Mouse (Mus musculus) hematopoietic stem cell, adult 5-6 weeks (primary cell): ENCODE data around the gene Sh3pxd2a. TPM values are rescaled to one million over a fixed set of nuclear protein-coding genes. Genes with fewer than 3 reads are reported as not detected.

ENCODE experiments used
- ATAC-seq, 2 experiments: fragments of 125-278 bp in 1 of 2; replicated peaks in 1 of 2; 2 replicates each; pipeline ENCODE4 v1.8.0; 2016 to 2017; ENCODE audit warnings: inconsistent platforms in 2 of 2, mild to moderate bottlenecking in 2 of 2, moderate number of reproducible peaks in 2 of 2, low read depth in 1 of 2, moderate TSS enrichment in 1 of 2; ENCODE audit not compliant: low FRiP score in 2 of 2, poor library complexity in 2 of 2, severe bottlenecking in 2 of 2, insufficient read depth in 1 of 2, low TSS enrichment in 1 of 2
- total RNA-seq: library from RNA; stranded (forward); fragments of 172-1452, 232-1000 nt; gene quantifications from 2 replicates; pipeline ENCODE4 v1.2.3, GENCODE M21; 2017

Sh3pxd2a gene
- 4.0 and 4.2 TPM in 2 replicates for total RNA-seq

DNA sequence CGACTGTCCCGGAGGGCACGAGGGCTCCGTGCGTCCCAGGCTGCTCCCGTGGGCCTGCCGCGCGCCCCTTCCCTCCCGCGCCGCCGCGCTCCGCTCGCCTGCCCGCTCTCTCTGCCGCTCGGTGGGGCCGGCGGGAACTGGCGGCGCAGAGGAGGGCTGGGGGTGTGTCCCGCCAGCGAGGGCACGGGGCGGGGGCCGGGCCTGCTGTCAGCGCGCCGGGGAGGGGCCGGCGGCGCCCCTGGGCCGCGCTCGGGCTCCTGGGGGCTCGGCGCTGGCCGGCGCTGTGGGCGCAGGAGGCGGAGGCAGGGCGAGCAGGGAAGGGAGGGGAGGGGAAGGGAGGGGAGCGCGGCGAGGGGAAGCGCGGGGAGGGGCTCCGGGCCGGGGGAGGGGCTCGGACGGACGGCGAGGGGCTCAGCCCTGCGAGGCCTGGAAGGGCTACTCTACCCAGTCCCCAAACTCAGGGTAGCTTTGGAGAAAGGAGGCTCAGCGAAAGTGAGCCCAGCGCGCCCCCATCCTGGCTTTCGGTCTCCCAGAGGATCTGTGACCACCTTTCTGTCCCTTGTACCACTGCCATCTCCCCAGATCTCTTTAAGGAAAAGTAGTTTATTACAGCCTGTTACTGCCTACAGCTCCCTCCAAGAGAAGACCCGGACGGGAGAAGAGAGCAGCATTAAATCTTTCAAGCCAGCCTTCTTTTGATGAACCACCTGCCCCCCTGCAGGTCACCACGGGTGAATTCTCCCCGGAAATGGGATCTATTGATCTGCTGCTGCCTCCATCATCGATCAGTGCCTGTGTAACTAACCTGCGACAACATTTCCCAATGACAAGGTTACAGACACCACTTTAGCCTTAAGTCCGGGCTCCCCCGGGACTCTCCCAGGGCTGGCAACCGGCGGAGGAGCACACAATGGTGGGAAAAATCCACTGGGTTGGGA, at the start of gene Sh3pxd2a:
Gene Sh3pxd2a, minus strand, starts transcription at position 98 of the 938 bp plus-strand sequence.
- peak; percentile 19 to 24; a peak in 3 of 4 replicates for ATAC-seq

DNA sequence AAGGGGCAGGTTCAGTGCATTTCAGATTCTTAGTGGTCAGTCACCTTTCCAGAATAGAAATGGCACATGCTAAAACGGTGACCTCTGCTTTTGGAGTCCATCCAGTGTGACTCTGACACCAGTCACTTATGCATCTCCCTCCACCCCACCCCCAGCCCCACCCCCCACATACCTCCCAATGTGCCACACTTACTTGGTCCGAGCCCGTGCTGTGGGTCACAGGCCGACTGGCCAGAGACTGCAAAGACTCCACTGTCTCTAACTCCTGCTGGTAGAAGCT, 49.4 kb upstream of the Sh3pxd2a start:
- ATAC-seq, result no peak

DNA sequence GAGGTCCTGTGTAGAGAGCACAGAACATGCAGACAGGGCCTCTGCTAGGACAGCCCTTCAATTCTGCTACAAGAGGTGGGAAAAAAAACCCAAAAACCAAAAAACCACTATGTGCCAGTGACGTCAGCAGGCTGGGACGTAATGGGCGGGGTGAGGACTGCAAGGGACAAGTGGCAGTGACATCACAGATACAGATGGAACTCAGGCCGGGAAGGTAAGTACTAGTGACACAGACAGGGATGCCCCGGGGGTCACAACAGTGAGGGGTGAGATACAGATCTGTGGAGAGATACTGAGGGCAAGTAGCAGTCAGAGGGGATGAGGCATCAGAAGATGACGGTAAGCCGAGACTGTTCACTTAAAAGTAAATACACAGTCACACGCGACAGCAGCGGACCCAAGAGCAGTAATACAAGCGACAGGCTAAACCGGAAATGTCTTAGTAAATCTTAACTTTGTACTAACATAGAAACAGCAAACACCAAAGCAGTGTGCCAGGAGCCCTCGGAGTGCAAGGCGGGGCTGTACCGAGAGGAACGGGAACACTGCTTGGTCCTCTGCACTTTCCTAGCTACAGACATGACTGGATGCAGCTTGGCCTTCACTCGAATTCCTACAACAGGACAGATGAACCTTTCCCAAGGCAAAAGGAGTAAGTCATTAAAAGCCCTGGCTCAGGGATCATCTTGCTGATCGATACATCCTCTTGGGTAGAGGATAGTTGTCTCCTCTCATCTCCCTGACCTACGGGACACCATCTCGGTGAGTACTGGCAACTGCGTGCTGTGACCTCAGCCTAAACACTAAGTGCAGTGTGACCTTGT, 48.8 kb upstream of the Sh3pxd2a start:
- ATAC-seq, result no peak

DNA sequence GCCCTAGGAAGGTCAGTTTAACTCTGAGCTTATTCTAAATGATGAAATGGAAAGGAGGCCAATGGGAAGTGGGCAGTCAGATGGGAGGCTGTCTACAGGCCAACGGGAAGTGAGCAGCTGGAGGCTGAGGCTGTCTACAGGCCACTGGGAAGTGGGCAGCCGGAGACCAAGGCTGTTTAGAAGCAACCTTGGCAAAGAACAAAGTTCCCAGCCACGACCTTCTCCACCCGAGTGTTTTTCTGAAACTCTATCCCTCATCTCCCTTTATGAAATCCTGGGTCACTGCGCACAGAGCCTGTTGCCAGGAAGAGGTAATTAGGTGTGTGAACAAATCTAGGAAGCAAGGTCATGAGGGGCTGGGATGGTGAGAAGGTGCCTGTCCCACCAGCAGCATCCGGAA, 47.8 kb upstream of the Sh3pxd2a start:
- 0 out of 4 replicates have a peak, but pooled peaks of 1 of the 2 experiments have one; percentile 8 for ATAC-seq

GRCm38 (mm10) chr19:47511294-47511675, 47.1 kb upstream of the Sh3pxd2a start:
- ATAC-seq, result no peak

GRCm38 (mm10) chr19:47510473-47511293, 46.5 kb upstream of the Sh3pxd2a start:
- peak; percentile 34 to 39; a peak in 3 of 4 replicates for ATAC-seq

DNA sequence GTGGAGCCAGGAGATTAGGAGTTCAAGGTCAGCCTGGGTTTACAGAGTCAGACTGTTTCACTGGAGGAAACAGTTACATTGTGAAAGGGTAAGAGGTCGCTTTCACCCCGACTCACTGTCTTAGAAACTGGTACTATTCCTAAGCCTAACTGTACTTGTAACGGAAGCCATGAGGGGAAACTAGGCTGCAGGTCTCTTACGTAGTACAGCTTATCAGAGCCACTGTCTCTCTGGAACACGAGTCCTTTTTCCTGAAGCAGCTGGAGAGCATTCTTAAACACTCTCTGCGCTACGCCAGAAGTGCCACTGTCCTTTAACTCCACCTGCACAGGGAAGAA, 45.9 kb upstream of the Sh3pxd2a start:
- ATAC-seq, result no peak

DNA sequence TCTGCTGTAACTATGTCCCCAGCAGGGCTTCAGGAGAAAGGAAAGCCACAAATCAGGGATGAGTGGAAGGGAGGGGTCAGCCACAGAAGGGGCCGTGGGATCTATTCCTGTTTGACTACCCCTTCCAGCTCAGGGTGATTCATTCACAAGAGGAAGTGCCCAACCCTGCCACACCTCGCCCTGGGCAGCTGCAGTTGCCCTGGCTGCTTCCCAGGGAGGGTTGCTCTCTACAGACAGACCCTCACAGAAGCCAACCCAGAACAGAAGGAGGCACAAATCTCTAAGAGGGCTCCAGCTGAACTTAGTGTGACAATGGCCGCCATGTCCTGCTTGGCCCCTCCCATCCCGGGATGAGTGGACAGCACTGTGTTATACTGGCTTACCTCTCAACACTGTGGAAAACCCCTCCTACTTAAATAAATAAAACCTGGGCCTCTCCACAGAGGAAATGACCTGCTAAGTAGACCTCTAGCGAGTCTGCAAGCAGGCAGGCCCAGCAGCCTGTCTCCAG, 44.6 kb upstream of the Sh3pxd2a start:
- peak; percentile 21 to 44; a peak in 2 of 4 replicates for ATAC-seq

GRCm38 (mm10) chr19:47508191-47508590, 44.0 kb upstream of the Sh3pxd2a start:
- ATAC-seq, result no peak

DNA sequence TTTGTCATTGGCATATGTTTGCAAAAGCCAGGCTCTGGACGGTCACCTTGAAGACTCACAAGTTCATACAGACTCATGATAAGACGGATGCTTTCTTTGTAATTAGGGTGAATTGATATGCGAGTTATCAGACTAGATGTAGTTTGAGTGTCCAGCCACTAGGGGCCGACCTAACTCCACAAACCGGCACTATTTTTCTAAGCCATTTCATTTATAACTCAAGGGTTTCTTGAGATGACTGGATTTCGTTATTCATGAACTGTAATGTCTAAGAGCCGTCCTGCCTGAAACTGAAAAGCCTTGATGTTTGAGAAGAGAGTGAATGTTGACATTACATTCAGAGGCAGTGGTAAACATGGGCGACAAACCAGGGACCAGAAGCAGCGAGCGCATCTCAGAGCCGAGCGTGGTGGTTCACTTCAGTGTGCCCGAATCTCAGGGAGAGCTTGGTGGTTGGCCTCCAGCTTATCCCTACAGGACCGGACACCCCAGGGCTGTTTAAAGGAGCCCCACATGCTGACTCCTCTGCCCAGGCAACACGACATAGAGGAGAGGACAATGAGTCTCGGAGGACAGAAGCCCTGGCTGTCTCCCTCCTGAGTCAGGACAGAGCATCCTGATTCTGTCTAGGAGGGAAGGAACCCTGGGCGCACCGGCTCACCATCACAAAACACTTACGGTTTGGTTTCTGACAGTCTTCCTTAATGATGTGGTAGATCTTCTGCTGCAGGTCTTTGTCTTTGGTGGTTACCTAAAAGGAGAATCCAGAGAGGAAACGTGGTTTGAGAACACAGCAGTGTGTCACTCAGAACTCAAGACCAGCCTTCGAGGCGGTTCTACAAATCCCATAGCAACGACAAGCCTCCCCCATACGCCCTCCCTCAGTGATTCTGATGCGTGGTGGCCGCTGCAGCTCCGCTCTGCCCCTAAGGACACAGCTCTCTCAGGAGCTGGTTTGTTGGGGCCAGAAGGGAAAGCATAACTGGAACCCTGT, 43.2 kb upstream of the Sh3pxd2a start:
- ATAC-seq, result peak; percentile 23 to 26; a peak in 3 of 4 replicates

DNA sequence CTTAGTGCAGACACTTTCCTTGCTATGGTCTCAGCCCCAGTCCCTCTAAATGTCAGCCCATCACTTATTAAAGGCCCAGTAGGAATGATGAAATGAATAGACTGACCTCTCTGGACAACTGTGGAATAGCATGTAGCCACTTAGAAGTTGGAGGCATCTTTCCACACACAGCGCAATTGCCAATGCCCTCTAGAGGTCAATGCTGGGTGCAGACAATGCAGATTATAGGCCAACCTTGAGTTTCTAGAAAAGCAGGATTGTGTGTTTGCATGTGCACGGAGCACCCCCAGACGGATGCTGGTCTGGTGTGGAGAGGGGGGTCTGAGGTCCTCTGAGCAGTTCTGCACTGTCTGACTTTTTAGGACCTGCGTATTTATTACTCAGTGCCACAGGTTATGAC, 39.4 kb upstream of the Sh3pxd2a start:
- ATAC-seq, result peak; percentile 33 to 52; a peak in 3 of 4 replicates

- peak in 1 of 2 experiments; percentile 35; a peak in 1 of 4 replicates for ATAC-seq
Measured at GRCm38 (mm10) chr19:47502563-47502962, 38.4 kb upstream of the Sh3pxd2a start.

DNA sequence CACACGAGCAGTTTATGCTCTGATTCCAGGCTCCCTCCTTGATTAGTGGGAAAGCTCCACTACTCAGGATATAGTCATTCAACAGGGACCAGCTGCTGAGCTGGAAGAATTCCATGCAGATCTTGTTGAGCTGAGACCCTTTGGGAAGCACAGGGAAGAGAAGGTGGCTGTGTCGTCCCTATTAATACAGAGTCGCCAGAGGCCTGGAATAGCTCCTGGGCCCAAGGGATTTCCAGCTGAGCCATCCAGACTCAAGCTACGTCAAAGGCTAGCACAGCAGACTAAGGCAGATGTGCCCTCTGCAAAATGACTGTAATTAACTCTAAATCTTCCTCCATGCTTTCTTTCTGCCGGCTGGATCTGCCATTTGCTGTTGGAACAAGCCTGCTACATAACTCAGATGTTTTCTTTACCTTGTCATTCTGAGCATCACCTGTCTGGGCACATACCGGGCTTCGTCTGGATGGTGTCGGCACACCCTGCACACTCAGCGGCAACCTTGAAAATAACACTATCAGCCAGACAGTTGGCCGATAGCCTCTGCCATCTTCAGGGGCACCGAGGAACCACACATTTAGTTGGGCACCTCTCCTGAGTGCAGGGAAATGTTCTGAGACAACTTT, 36.3 kb upstream of the Sh3pxd2a start:
- ATAC-seq, result no peak

GRCm38 (mm10) chr19:47499841-47500240, 35.6 kb upstream of the Sh3pxd2a start:
- no peak for ATAC-seq

DNA sequence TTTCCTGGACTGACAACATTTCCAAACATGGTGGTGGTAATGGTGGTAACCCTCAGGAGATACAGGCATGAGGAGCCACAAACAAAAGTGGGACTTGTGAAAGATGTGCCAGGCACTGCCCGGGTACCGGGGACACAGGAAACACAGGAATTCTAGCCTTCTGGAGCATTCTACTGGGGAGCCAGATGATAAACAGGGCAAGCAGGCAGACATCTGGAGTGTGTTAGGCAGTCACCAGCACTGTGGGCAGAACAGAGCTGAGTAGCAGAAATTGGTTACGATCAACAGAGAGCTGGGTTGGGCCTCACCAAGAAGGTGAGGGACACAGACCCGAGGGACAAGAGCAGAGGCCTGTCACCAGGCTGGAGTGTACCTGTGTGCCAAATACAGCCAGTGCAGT, 34.7 kb upstream of the Sh3pxd2a start:
- ATAC-seq, result no peak

GRCm38 (mm10) chr19:47497736-47498135, 33.5 kb upstream of the Sh3pxd2a start:
- ATAC-seq, result no peak
